Mouse (Mus musculus) C2C12 (cell line): Measurements from ENCODE around the gene Mfsd1. TPM values are rescaled to one million over a fixed set of nuclear protein-coding genes. Genes with fewer than 3 reads are reported as not detected.

Source experiments
- H3K27me3 ChIP-seq: one replicate; pipeline ENCODE4 v1.6.1; 2011; ENCODE audit not compliant: control insufficient read depth, insufficient read depth, insufficient read length
- H3K36me3 ChIP-seq: one replicate; pipeline ENCODE4 v1.6.1; 2011; ENCODE audit not compliant: control insufficient read depth, insufficient read depth
- H3K4me3 ChIP-seq: one replicate; pipeline ENCODE4 v1.5.1; 2011; ENCODE audit warnings: mild to moderate bottlenecking, control low read depth; ENCODE audit not compliant: poor library complexity, insufficient read depth, severe bottlenecking
- H3K79me2 ChIP-seq: one replicate; pipeline ENCODE4 v1.6.1; 2011; ENCODE audit not compliant: control insufficient read depth, insufficient read depth
- H3K79me3 ChIP-seq: one replicate; pipeline ENCODE4 v1.6.1; 2011; ENCODE audit warnings: low read depth, control low read depth
- H3ac ChIP-seq: one replicate; pipeline ENCODE3; 2011; ENCODE audit warnings: low read depth; ENCODE audit not compliant: control insufficient read depth, insufficient read length
- CEBPB ChIP-seq: IDR thresholded peaks from one replicate; pipeline ENCODE4 v1.6.1; 2011; ENCODE audit warnings: low read depth, mild to moderate bottlenecking, control low read depth, moderate library complexity
- CTCF ChIP-seq: IDR thresholded peaks from one replicate; pipeline ENCODE4 v1.5.1; 2011; ENCODE audit not compliant: control insufficient read depth, insufficient read depth, insufficient read length
- FOSL1 ChIP-seq: IDR thresholded peaks from one replicate; pipeline ENCODE4 v1.8.0; 2011; ENCODE audit warnings: mild to moderate bottlenecking, low read length; ENCODE audit not compliant: poor library complexity, insufficient read depth, severe bottlenecking
- MAX ChIP-seq: IDR thresholded peaks from one replicate; pipeline ENCODE4 v1.6.1; 2011; ENCODE audit warnings: mild to moderate bottlenecking, control low read depth
- MYOD1 ChIP-seq: IDR thresholded peaks from one replicate; pipeline ENCODE4 v1.6.1; 2011; ENCODE audit warnings: low read depth; ENCODE audit not compliant: control insufficient read depth, insufficient read length
- MYOG ChIP-seq: IDR thresholded peaks from one replicate; pipeline ENCODE4 v1.6.1; 2011; ENCODE audit not compliant: control insufficient read depth, insufficient read length; ENCODE audit errors: extremely low read depth
- USF1 ChIP-seq: IDR thresholded peaks from one replicate; pipeline ENCODE4 v1.6.1; 2011; ENCODE audit warnings: low read depth, mild to moderate bottlenecking, control low read depth, moderate library complexity
- long read RNA-seq, 2 experiments: library from polyadenylated mRNA; unstranded; transcript quantifications; one replicate each; pipeline ENCODE4 v2.0.0; 2019 to 2020
- polyA plus RNA-seq: library from polyadenylated mRNA; unstranded; fragments of >200 nt; fragmentation: generic; extraction: Trizol; gene quantifications from one replicate; pipeline ENCODE4 v1.2.1, GENCODE M21; 2012; ENCODE audit warnings: missing spikeins

Mfsd1 gene
- 53.6 TPM for polyA plus RNA-seq
- long read RNA-seq, experiment 1, transcript Mfsd1-201 (16 exons, 3,011 nt): major isoform, 91 of 104 reads
- long read RNA-seq, experiment 1, partial matches to known transcripts: 8 of 104 reads
- long read RNA-seq, experiment 1, other reads (novel, unspliced or antisense): 5 of 104 reads
- long read RNA-seq, experiment 2, transcript Mfsd1-201 (16 exons, 3,011 nt): major isoform, 498 of 537 reads
- long read RNA-seq, experiment 2, partial matches to known transcripts: 8 of 537 reads
- long read RNA-seq, experiment 2, other reads (novel, unspliced or antisense): 31 of 537 reads

GRCm38 (mm10) chr3:67582273-67583124 lies at the start of gene Mfsd1:
TSS of gene Mfsd1 (plus strand) at chr3:67582741.
- peaks cover 19% of the 10 kb centered on the region for H3K79me2 ChIP-seq
- peak within 1 kb of the TSS; percentile 93 for H3ac ChIP-seq
- H3K36me3 ChIP-seq: peaks cover 27% of the 10 kb centered on the region
- no peak for TF ChIP-seq MYOG
- TF ChIP-seq USF1: peak; percentile 99
- no peak for TF ChIP-seq MYOD1
- TF ChIP-seq MAX: peak; percentile 93
- TF ChIP-seq FOSL1: no peak
- no peaks in the 10 kb centered on the region for H3K27me3 ChIP-seq
- H3K4me3 ChIP-seq: peak within 1 kb of the TSS; percentile 53
- H3K79me3 ChIP-seq: peaks cover 6% of the 10 kb centered on the region

- H3K36me3 ChIP-seq: no peaks in the 10 kb centered on the region
These were observed 38.9 kb upstream of the Mfsd1 start for GRCm38 (mm10) chr3:67543630-67544029.

GRCm38 (mm10) chr3:67551193-67551592 lies 31.3 kb upstream of the Mfsd1 start:
- H3ac ChIP-seq: no peak overlapping the region
- H3K36me3 ChIP-seq: no peaks in the 10 kb centered on the region
- peaks cover under 1% of the 10 kb centered on the region for H3K27me3 ChIP-seq
- H3K79me2 ChIP-seq: no peaks in the 10 kb centered on the region
- no peak for TF ChIP-seq MYOG
- no peak for TF ChIP-seq USF1
- no peak for TF ChIP-seq MYOD1
- no peak for TF ChIP-seq MAX
- no peaks in the 10 kb centered on the region for H3K79me3 ChIP-seq
- no peak overlapping the region for H3K4me3 ChIP-seq

More at GRCm38 (mm10) chr3:67543630-67544029, 38.9 kb upstream of the Mfsd1 start:
- TF ChIP-seq MAX: no peak
- TF ChIP-seq MYOG: no peak
- Histone ChIP-seq H3K27me3 (peaks cover 3% of the 10 kb centered on the region), H3K79me2 (no peaks in the 10 kb centered on the region), H3ac (no peak overlapping the region), H3K79me3 (no peaks in the 10 kb centered on the region), H3K4me3 (no peak overlapping the region)

GRCm38 (mm10) chr3:67553281-67553680 lies 29.3 kb upstream of the Mfsd1 start:
- H3K79me2 ChIP-seq: no peaks in the 10 kb centered on the region
- no peak overlapping the region for H3K4me3 ChIP-seq
- TF ChIP-seq FOSL1 (no peak), USF1 (no peak), CEBPB (no peak), CTCF (no peak), MYOD1 (no peak), MAX (no peak), MYOG (no peak)
- no peaks in the 10 kb centered on the region for H3K36me3 ChIP-seq
- no peak overlapping the region for H3ac ChIP-seq
- H3K27me3 ChIP-seq: no peaks in the 10 kb centered on the region
- H3K79me3 ChIP-seq: no peaks in the 10 kb centered on the region

GRCm38 (mm10) chr3:67553927-67554448 lies 28.6 kb upstream of the Mfsd1 start:
- H3K4me3 ChIP-seq: no peak overlapping the region
- no peak overlapping the region for H3ac ChIP-seq
- no peaks in the 10 kb centered on the region for H3K36me3 ChIP-seq
- no peaks in the 10 kb centered on the region for H3K27me3 ChIP-seq
- H3K79me2 ChIP-seq: no peaks in the 10 kb centered on the region
- TF ChIP-seq FOSL1: no peak
- no peak for TF ChIP-seq CTCF
- H3K79me3 ChIP-seq: no peaks in the 10 kb centered on the region

GRCm38 (mm10) chr3:67555211-67555610 lies 27.3 kb upstream of the Mfsd1 start:
- H3K79me2 ChIP-seq: no peaks in the 10 kb centered on the region
- no peaks in the 10 kb centered on the region for H3K36me3 ChIP-seq
- H3K79me3 ChIP-seq: no peaks in the 10 kb centered on the region
- no peak overlapping the region for H3ac ChIP-seq
- H3K27me3 ChIP-seq: no peaks in the 10 kb centered on the region
- H3K4me3 ChIP-seq: no peak overlapping the region
- TF ChIP-seq CEBPB (no peak), MYOD1 (no peak), USF1 (no peak), FOSL1 (no peak), CTCF (no peak), MAX (no peak), MYOG (no peak)
